10 mouse cellular contexts compared by ENCODE assay signal in genomic region chr7:127564381-127565150, GRCm38 (mm10). TPM values are rescaled to one million over a fixed set of nuclear protein-coding genes. Genes with fewer than 3 reads are reported as not detected.
DNase-seq lines count a peak whose midpoint lies in the region; ATAC-seq and TF ChIP-seq lines count a peak whose summit lies in the region.
"Had no signal": no experiment of that assay in that cellular context is flagged by ENCODE, and none has a peak within 500 bp of the region (broad histone marks: within the 10 kb centered on the region; RNA-seq: fewer than 3 reads in every experiment).

No protein-coding gene starts in this region.

- TF ChIP-seq CTCF in hindbrain, postnatal 0 days (IDR thresholded peaks at IDR 0.05; ENCODE audit: low read depth): peak; percentile 21; the same call in 1 of the 2 replicates
- no peak for TF ChIP-seq CTCF in embryonic fibroblast, embryonic 13.5 days (IDR thresholded peaks at IDR 0.05; ENCODE audit: borderline replicate concordance, insufficient read depth, low read length)

- no peaks in the 10 kb centered on the region for H3K27me3 ChIP-seq in hindbrain, postnatal 0 days (ENCODE audit: insufficient read depth, low read length)
- H3K27me3 ChIP-seq in hindbrain, embryonic 16.5 days (replicated peaks; ENCODE audit: control insufficient read depth, insufficient read depth, low read length): no peaks in the 10 kb centered on the region
- H3K27me3 ChIP-seq: neural tube, embryonic 13.5 days had no signal

- H3K4me3 ChIP-seq in hindbrain, postnatal 0 days (ENCODE audit: low read length): no peak overlapping the region
- no peak overlapping the region for H3K4me3 ChIP-seq in hindbrain, embryonic 16.5 days (ENCODE audit: low read length)
- H3K4me3 ChIP-seq in embryonic fibroblast, embryonic 13.5 days (ENCODE audit: insufficient read depth, low read length): no peak overlapping the region
- H3K4me3 ChIP-seq: neural tube, embryonic 13.5 days had no signal

- H3K9me3 ChIP-seq in hindbrain, postnatal 0 days (ENCODE audit: low read length): no peaks in the 10 kb centered on the region
- H3K9me3 ChIP-seq in hindbrain, embryonic 16.5 days (ENCODE audit: control insufficient read depth, low read length): no peaks in the 10 kb centered on the region
- H3K9me3 ChIP-seq: neural tube, embryonic 13.5 days had no signal

- TF ChIP-seq POLR2A in embryonic fibroblast, embryonic 13.5 days (IDR thresholded peaks at IDR 0.05; ENCODE audit: low read depth, low read length): no peak

- DNase-seq in hindbrain, postnatal 0 days (ENCODE audit: low spot score): peak; percentile 58
- peak; percentile 74 for DNase-seq in adrenal gland, postnatal 14 days
- DNase-seq in kidney, postnatal 36 days: peak; percentile 49 to 70
- DNase-seq in neural tube, embryonic 10.5 days (ENCODE audit: extremely low spot score, low spot score): no peak
- no peak for DNase-seq in gastrocnemius, postnatal 25 days
- DNase-seq in thymus, adult 18-20 months: no peak
- DNase-seq: liver, postnatal 0 days had no signal

- no peak overlapping the region for H3K4me2 ChIP-seq in hindbrain, postnatal 0 days (ENCODE audit: low read depth, low read length)
- H3K4me2 ChIP-seq in hindbrain, embryonic 16.5 days (ENCODE audit: low read length): no peak overlapping the region
- H3K4me2 ChIP-seq: neural tube, embryonic 13.5 days had no signal

- no peak overlapping the region for H3K27ac ChIP-seq in hindbrain, postnatal 0 days
- no peak overlapping the region for H3K27ac ChIP-seq in hindbrain, embryonic 16.5 days (ENCODE audit: low read depth, low read length)
- peak overlapping the region; percentile 75 for H3K27ac ChIP-seq in embryonic fibroblast, embryonic 13.5 days (ENCODE audit: insufficient read depth, low read length)
- H3K27ac ChIP-seq: neural tube, embryonic 13.5 days had no signal

- no peak for ATAC-seq in hindbrain, postnatal 0 days
- ATAC-seq in hindbrain, embryonic 16.5 days: no peak
- ATAC-seq: liver, postnatal 0 days had no signal

- H3K36me3 ChIP-seq in hindbrain, postnatal 0 days (ENCODE audit: insufficient read depth, low read length): peaks cover 17% of the 10 kb centered on the region
- H3K36me3 ChIP-seq in hindbrain, embryonic 16.5 days (ENCODE audit: control insufficient read depth, insufficient read depth, low read length): peaks cover 13% of the 10 kb centered on the region

- H3K4me1 ChIP-seq in hindbrain, postnatal 0 days (ENCODE audit: insufficient read depth, low read length): no peaks in the 10 kb centered on the region
- H3K4me1 ChIP-seq in hindbrain, embryonic 16.5 days (ENCODE audit: control insufficient read depth, insufficient read depth, low read depth, low read length): no peaks in the 10 kb centered on the region
- H3K4me1 ChIP-seq in embryonic fibroblast, embryonic 13.5 days (ENCODE audit: control insufficient read depth, insufficient read depth, low read length): peaks cover 4% of the 10 kb centered on the region; the same call in 1 of the 2 replicates
- H3K4me1 ChIP-seq: neural tube, embryonic 13.5 days had no signal

- WGBS in hindbrain, postnatal 0 days: 46% methylated on average over 6 of the region's 6 CpGs
- WGBS in hindbrain, embryonic 16.5 days: 56% methylated on average over 6 of the region's 6 CpGs

- H3K9ac ChIP-seq in hindbrain, postnatal 0 days (replicated peaks; ENCODE audit: low read length): no peak overlapping the region
- no peak overlapping the region for H3K9ac ChIP-seq in hindbrain, embryonic 16.5 days (ENCODE audit: low read depth, low read length)
- H3K9ac ChIP-seq: liver, postnatal 0 days; neural tube, embryonic 13.5 days had no signal

RNA-seq across cellular contexts. Expression of gene Tmem265, which starts 3.4 kb away (rescaled TPM):
- 5.7 and 20.5 TPM in 2 replicates for total RNA-seq in hindbrain, postnatal 0 days (2014; rRNA removed)
- 7.1 and 9.2 TPM in 2 replicates for polyA plus RNA-seq in hindbrain, postnatal 0 days (2015; fragmentation: Nextera tagmentation; extraction: Ambion mirVana)
- 4.3 and 6.2 TPM in 2 replicates for polyA plus RNA-seq in hindbrain, embryonic 16.5 days (2015; fragmentation: Nextera tagmentation; extraction: Ambion mirVana)
- not detected in 2 replicates for total RNA-seq in adrenal gland, postnatal 14 days (2021)
- polyA plus RNA-seq in embryonic fibroblast, embryonic 13.5 days (2011; ENCODE audit: insufficient read length, low read depth, missing spikeins): not detected in 2 replicates
- not detected for total RNA-seq in gastrocnemius, postnatal 25 days (2021)

RNA-seq across cellular contexts. Expression of gene Phkg2, which starts 8.6 kb away (rescaled TPM):
- 63.1 and 71.4 TPM in 2 replicates for total RNA-seq in hindbrain, postnatal 0 days (2014; rRNA removed)
- 58.2 and 65.0 TPM in 2 replicates for polyA plus RNA-seq in hindbrain, postnatal 0 days (2015; fragmentation: Nextera tagmentation; extraction: Ambion mirVana)
- 60.5 and 60.9 TPM in 2 replicates for polyA plus RNA-seq in hindbrain, embryonic 16.5 days (2015; fragmentation: Nextera tagmentation; extraction: Ambion mirVana)
- 36.6 and 44.4 TPM in 2 replicates for total RNA-seq in adrenal gland, postnatal 14 days (2021)
- 29.6 and 31.2 TPM in 2 replicates for polyA plus RNA-seq in embryonic fibroblast, embryonic 13.5 days (2011; ENCODE audit: insufficient read length, low read depth, missing spikeins)
- total RNA-seq in gastrocnemius, postnatal 25 days (2021): 1 to 10 TPM; 8.2 to 9.4 TPM

RNA-seq across cellular contexts. Expression of gene Ccdc189, which starts 23.8 kb away (rescaled TPM):
- 9.0 and 10.9 TPM in 2 replicates for total RNA-seq in hindbrain, postnatal 0 days (2014; rRNA removed)
- 9.2 and 11.2 TPM in 2 replicates for polyA plus RNA-seq in hindbrain, postnatal 0 days (2015; fragmentation: Nextera tagmentation; extraction: Ambion mirVana)
- 11.6 and 13.3 TPM in 2 replicates for polyA plus RNA-seq in hindbrain, embryonic 16.5 days (2015; fragmentation: Nextera tagmentation; extraction: Ambion mirVana)
- total RNA-seq in adrenal gland, postnatal 14 days (2021): 7.5 and 10.7 TPM in 2 replicates
- polyA plus RNA-seq in embryonic fibroblast, embryonic 13.5 days (2011; ENCODE audit: insufficient read length, low read depth, missing spikeins): 1.5 and 3.6 TPM in 2 replicates
- 1 to 10 TPM; 2.1 to 4.5 TPM for total RNA-seq in gastrocnemius, postnatal 25 days (2021)

RNA-seq across cellular contexts. Expression of gene Rnf40, which starts 24.0 kb away (rescaled TPM):
- 33.6 and 34.6 TPM in 2 replicates for total RNA-seq in hindbrain, postnatal 0 days (2014; rRNA removed)
- polyA plus RNA-seq in hindbrain, postnatal 0 days (2015; fragmentation: Nextera tagmentation; extraction: Ambion mirVana): 35.6 and 36.2 TPM in 2 replicates
- 38.0 and 48.1 TPM in 2 replicates for polyA plus RNA-seq in hindbrain, embryonic 16.5 days (2015; fragmentation: Nextera tagmentation; extraction: Ambion mirVana)
- total RNA-seq in adrenal gland, postnatal 14 days (2021): 56.0 and 62.8 TPM in 2 replicates
- polyA plus RNA-seq in embryonic fibroblast, embryonic 13.5 days (2011; ENCODE audit: insufficient read length, low read depth, missing spikeins): 34.2 and 34.6 TPM in 2 replicates
- 10 to 100 TPM; 29.4 to 30.0 TPM for total RNA-seq in gastrocnemius, postnatal 25 days (2021)

RNA-seq across cellular contexts. Expression of gene Gm42715, which starts 45.2 kb away (rescaled TPM):
- 18.9 and 27.6 TPM in 2 replicates for total RNA-seq in hindbrain, postnatal 0 days (2014; rRNA removed)
- 11.1 and 11.2 TPM in 2 replicates for polyA plus RNA-seq in hindbrain, postnatal 0 days (2015; fragmentation: Nextera tagmentation; extraction: Ambion mirVana)
- 13.2 and 13.7 TPM in 2 replicates for polyA plus RNA-seq in hindbrain, embryonic 16.5 days (2015; fragmentation: Nextera tagmentation; extraction: Ambion mirVana)
- total RNA-seq in adrenal gland, postnatal 14 days (2021): 21.9 and 23.8 TPM in 2 replicates
- polyA plus RNA-seq in embryonic fibroblast, embryonic 13.5 days (2011; ENCODE audit: insufficient read length, low read depth, missing spikeins): 10.3 and 12.0 TPM in 2 replicates
- total RNA-seq in gastrocnemius, postnatal 25 days (2021): 1 to 10 TPM; 4.7 to 5.2 TPM

Comparison
In these comparisons a context has a peak if more than half of its experiments do, and no peak if none do; other contexts are left out.
1. DNase-seq: peak in hindbrain, postnatal 0 days (single experiment), adrenal gland, postnatal 14 days (single experiment) and kidney, postnatal 36 days (2 of 2); none in neural tube, embryonic 10.5 days (single experiment), gastrocnemius, postnatal 25 days (single experiment) and thymus, adult 18-20 months (0 of 2).